Mouse (Mus musculus): Measurements from ENCODE around the gene Htr3a.

Htr3a gene

GRCm38 (mm10) chr9:48910885-48911537, at the start of gene Htr3a:
Gene Htr3a, minus strand, starts transcription at chr9:48911099.
- in situ Hi-C loops (cut with MboI, MseI) = loop anchor here (10.0 kb wide), 1 partner anchor 1734 kb away; no protein-coding TSS in a partner anchor

DNA sequence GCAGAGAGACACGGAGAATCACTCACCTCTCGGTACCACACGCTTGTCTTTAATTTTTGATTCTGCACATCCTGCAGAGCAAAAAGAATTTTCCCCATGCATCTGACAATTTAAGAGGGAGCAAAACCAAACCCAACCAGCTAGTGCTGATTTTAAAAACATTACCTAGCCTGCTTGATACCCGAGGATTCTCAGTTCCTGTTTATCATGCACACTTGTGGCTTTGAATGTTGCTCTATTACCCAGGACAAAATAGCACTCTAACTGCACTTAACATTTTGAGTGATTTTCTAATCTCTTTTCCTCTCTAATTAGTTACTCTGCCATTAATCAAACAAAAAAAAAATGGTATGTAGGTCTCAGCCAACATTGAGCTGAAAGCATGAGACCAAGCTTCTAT, 36.7 kb upstream of the Htr3a start:
- in situ Hi-C loops (cut with MboI, MseI) = no loop called here

- in situ Hi-C loops (cut with MboI, MseI) = no loop called here
Observed at GRCm38 (mm10) chr9:48942349-48942748, 31.4 kb upstream of the Htr3a start.

- in situ Hi-C loops (cut with MboI, MseI) = no loop called here
Observed at GRCm38 (mm10) chr9:48929436-48929835, 18.5 kb upstream of the Htr3a start.

DNA sequence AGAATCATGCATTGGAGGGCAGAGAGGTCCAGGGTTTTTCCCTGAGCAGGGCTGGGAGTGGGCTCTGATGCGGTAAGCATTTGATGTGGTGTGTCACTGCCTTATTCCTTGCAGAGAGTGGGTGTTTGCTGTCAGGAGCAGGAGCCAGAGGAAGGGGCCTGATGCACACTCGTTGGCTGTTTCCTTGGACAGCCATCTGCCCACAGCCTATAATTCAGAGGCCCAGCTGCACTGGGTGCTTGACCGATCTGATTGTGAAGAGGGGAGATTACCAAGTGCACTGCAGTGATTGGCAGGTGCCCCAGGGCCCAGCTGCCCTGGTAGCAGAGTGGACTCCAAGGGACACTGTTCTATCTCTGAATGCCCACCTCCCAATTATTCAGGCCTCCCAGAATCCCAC, 17.9 kb upstream of the Htr3a start:
- in situ Hi-C loops (cut with MboI, MseI) = no loop called here

- in situ Hi-C loops (cut with MboI, MseI) = loop anchor here (10.0 kb wide), 1 partner anchor 1729 kb away; no protein-coding TSS in a partner anchor
Observed at GRCm38 (mm10) chr9:48916011-48916788, 5.3 kb upstream of the Htr3a start.

DNA sequence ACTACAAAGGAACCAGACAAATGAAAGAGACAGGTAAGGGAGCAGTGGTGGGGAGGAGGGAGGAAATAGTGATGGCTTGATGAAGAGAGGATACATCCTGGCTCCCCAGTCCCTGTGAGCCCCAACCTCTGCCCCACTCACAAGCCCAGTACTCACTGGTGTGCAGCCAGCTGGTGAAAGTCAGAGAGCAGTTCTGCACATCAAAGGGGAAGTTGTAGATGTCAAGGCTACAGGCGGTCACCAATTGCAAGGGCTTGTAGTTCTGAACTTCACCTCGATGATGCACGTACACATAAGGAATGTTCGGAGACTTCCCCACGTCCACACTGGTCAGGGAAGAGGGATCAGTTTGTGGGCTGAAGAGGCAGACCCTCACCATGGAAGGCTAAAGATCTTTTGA, 6.5 kb downstream of the Htr3a start:
- in situ Hi-C loops (cut with MboI, MseI) = no loop called here

DNA sequence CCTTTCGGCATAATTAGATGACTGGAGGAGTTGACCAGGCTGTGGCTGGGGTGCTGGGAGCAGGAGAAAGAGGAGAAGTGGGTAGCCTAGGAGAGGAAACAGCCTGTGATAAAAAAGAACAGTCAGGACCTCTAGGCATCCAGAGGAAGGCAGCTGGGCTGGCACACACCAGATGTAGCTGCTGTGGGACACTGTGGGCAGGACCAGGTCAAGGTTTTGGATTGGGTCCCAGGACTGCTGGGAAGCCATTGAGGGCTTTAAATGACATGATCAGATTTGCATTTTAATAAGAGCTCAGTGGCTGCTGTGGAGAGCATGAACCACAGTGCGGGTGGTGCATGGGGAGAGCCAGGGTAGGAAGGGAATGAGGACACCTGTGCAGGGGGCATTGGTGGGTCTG, 7.1 kb downstream of the Htr3a start:
- in situ Hi-C loops (cut with MboI, MseI) = no loop called here

DNA sequence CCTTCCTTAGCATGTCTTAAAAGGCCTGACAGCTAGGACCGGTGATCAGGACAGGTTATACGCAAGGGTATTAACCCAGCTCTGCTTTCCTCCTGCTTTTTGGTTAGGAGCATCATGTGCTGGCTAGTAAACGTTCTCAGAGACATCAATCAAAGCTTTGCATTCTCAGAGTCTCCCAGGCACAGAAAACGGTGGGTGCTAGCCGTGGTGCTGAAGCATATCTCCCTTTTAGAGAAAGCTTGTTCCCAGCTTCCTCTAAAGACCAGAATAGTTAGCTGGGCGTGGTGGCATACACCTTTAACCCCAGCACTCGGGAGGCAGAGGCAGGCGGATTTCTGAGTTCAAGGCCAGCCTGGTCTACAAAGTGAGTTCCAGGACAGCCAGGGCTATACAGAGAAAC, 12.3 kb downstream of the Htr3a start:
- in situ Hi-C loops (cut with MboI, MseI) = loop anchor here (10.0 kb wide), 1 partner anchor 444 kb away; no protein-coding TSS in a partner anchor

DNA sequence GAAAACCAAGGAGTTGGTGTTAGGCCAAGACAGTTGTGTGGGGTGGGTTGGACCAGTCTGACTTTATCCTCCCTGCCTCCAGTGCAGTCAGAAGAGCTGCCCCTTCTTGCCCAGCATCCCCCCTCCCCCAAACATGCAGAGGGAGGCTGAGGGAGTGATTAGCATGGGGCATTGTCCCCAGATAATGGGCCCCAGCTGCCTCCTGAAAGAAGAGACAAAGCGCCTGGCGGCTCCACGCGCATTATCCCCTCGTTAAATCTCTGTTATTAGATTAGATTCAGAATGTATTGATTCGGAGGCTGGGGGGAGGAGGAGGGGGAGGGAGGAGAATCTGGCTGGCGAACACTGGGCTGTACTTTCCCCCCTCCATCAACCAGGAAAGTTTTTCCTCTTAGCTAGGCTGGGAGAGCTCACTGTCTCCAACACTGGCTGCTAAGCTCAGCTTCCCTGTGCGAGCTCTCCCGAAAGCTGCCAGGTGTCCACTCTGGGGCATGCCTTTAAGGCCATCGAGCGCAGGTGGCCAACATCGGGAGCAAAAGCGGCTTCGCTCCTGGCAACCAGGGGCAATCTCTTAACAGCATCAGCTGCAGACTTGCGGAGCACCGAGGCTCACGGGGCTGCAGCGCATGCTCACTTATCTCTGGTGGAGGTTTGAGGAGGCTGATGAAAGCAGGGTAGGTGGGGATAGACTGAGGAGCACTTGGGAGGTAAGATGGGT, 14.9 kb downstream of the Htr3a start:
- in situ Hi-C loops (cut with MboI, MseI) = loop anchor here (10.0 kb wide), 1 partner anchor 441 kb away; no protein-coding TSS in a partner anchor

DNA sequence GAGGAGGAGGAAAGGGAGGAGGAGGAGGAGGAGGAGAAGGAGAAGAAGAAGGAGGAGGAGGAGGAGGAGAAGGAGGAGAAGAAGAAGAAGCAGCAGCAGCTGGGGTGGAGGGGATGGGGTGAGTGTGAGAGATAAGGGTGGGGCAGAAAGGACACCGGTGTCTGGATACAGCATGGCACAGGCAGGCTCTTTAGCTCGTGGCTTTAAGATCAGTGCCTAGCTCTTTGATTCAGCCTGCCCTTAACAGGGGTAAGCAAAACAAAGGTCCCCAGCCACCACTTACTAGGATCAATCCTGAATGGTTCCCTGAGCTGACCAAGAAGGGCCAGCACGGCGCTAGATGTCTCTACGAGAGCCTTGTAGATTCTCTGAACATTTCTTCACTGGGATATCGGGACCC, 16.1 kb downstream of the Htr3a start:
- in situ Hi-C loops (cut with MboI, MseI) = loop anchor here (5.0 to 10.0 kb wide), 2 partner anchors 247 to 440 kb away; no protein-coding TSS in a partner anchor

DNA sequence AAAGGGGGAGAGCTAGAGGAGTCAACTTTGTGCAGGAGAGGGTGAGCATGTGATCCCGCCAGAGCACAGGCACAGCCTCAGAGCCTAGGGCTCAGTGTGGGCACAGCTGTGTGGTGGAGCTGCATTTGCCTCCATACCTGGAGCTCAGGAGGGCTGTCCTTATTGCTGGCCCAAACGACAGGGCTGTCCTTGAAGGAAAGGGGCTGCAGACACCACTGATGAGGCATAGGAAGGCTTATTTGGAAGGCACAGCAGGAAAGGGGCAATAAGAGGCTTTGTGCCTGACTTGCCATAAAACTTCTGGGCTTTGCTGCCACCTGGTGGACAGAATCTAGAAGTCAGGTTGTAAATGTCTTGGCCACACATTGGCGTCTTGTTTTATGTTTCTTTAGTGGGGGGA, 16.9 kb downstream of the Htr3a start:
- in situ Hi-C loops (cut with MboI, MseI) = loop anchor here (5.0 to 10.0 kb wide), 2 partner anchors 247 to 439 kb away; no protein-coding TSS in a partner anchor

GRCm38 (mm10) chr9:48889093-48889492, 21.8 kb downstream of the Htr3a start:
- in situ Hi-C loops (cut with MboI, MseI) = loop anchor here (10.0 kb wide), 1 partner anchor 346 kb away; no protein-coding TSS in a partner anchor

DNA sequence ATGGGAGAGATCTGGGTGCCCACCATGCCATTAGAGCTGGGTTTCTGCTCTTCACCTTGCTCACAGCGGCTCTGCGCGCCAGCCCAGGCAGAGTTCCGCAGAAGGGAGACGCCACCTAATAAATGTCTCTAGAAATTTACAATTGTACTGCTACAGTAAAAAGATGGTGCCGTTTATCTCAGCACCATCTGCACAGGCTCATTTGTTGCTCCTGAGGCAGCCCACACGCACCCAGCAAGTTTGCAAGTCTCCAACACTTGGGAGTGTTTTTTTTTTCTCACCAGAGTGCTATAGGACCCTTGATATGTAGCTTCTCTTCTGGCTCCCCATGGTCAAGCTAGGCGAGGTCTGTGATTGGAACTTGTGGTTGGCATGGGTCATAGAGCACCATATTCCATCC, 38.0 kb downstream of the Htr3a start:
- in situ Hi-C loops (cut with MboI, MseI) = no loop called here

GRCm38 (mm10) chr9:48866523-48867121, 44.3 kb downstream of the Htr3a start:
- in situ Hi-C loops (cut with MboI, MseI) = loop anchor here (10.0 kb wide), 1 partner anchor 602 kb away; no protein-coding TSS in a partner anchor

DNA sequence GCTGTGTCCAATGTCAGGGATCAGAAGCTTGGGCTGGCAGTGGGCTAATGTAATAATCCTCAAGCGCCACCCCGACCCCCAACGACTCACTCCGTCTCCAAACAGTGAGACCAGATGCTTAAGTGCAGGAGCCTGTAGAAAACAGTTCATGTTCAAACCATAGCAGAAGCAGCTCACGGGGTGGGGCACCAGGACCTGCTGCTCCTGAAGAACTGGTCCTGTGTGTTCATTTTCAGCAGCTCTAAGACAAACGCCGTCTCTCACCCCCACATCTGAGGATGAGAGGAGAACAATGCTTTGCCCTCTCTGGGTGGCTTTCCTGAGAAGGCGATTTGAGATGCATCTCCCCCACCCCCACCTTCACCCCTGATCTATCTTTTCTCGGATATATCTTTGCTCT, 45.7 kb downstream of the Htr3a start:
- in situ Hi-C loops (cut with MboI, MseI) = loop anchor here (10.0 kb wide), 1 partner anchor 600 kb away; no protein-coding TSS in a partner anchor

DNA sequence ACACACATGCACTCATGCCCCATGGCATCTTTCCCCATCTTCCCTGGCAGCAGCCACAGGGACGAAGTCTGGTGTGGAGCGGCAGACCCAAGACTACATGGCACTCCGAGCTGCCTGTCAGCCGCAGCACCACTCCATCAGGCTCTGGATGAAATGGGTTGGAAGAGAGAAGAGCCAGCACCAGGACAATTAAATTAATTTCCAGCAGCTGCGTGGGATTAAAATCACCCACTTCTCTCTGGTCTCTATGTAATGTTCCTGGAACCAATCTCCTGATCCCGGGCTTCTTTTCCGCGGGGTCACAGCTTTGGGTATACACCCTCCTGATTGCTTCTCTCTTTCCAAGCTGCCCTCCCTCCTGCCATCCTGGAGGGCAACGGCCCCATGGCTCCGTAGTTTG, 49.4 kb downstream of the Htr3a start:
- in situ Hi-C loops (cut with MboI, MseI) = loop anchor here (10.0 kb wide), 1 partner anchor 597 kb away; no protein-coding TSS in a partner anchor

DNA sequence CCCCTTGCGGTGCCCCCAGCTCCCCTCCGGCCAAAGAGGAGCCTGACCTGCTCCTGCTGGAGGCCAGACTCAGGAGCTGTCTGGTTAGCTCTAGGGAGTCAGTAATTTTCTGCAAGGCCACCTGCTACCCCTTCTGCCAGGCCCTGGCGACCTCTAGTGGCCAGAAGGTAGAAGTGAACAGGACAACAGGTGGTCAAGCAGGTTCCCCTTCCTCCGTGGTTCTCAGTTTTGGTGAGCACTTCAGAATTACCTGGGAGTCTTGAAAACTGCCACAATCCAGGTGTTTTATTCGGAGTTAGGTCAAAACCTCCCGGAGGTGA, 50.4 kb downstream of the Htr3a start:
- in situ Hi-C loops (cut with MboI, MseI) = loop anchor here (10.0 kb wide), 1 partner anchor 596 kb away; no protein-coding TSS in a partner anchor

DNA sequence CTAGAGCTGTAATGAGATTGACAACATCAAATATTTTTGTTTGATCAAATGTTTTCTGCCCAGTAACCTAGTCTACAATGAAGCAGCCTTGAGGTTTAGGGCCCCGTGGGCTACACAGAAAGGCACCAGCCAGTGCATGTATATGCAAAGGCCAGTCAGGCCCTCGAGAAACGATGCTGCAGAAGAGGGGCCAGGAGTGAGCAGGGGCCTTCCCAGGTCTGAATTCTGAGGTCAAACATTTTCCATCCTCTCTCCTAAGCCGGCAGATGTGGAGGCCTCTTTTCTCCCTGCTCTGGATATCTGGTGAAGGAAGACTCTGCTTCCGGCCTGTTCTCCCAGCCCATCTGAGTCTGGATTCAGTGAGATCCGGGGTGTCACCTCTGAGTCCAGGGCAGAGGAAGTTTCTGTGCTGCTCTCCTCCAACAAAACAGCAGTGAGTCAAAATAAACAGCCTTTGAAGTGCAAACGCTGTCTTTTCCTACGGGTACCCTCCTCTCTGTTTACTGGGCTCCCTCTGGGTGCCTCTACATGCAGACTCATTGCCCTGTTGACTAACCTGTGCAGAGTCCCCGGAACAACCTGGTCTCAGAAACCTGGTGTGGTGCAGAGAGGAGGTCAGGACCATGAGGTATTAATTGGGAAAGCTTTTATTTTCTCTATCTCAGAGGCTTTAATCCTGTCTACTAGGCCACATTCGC, 50.9 kb downstream of the Htr3a start:
- in situ Hi-C loops (cut with MboI, MseI) = loop anchor here (5.0 to 10.0 kb wide), 2 partner anchors 203 to 595 kb away; no protein-coding TSS in a partner anchor

DNA sequence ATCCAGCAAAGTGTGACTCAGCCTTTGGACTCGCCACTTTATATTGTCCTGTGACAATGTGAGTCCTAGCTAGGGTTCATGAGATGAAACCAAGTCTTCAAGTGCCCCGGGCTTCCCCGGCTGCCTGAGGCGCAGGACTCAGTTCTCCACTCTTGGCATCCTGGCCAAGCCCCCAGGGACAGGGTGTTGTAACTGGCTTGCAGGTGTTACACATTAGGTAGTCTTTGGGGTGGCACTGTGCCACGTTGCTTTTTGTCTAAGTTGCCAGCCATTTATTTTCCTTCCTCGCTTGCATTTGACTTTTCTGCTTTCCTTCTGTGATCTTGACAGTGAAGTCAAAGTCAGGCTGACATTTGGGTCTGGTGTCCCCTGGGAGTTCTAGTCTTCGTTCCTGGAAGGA, 53.0 kb downstream of the Htr3a start:
- in situ Hi-C loops (cut with MboI, MseI) = loop anchor here (5.0 kb wide), 1 partner anchor 201 kb away; no protein-coding TSS in a partner anchor

DNA sequence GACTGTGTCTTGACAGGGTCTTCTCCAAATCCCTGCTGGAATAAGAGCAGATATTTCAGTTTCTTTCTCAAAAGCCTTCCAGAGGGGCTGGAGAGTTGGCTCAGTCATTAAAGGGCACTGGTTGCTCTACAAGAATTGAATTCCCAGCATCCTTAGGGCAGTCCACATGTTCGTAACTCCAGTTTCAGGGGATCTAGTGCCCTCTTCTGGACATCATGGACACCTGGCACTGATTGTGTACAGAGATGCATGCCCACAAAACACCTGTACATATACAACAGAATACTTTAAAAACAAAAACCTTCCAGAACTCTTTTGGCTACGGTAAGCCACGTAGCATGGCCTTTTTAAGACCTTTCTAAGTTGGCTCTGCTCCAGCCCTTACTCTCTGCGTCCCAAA, 54.7 kb downstream of the Htr3a start:
- in situ Hi-C loops (cut with MboI, MseI) = loop anchor here (5.0 kb wide), 1 partner anchor 199 kb away; no protein-coding TSS in a partner anchor
